Mouse (Mus musculus): ENCODE measurements around the gene Sec61a1.

The Sec61a1 gene

GRCm38 (mm10) chr6:88518404-88519263, at the start of gene Sec61a1:
Gene Sec61a1 (minus strand): TSS chr6:88518905.
- in situ Hi-C loops (cut with MboI; ENCODE audit: low pct_unique_long_range_greater_than_20kb in 1 of 2, low sequenced_read_pairs in 2 of 2, unreplicated experiment in 1 of 2): no loop called here

GRCm38 (mm10) chr6:88566676-88567075, 48.0 kb upstream of the Sec61a1 start:
- in situ Hi-C loops (cut with MboI; ENCODE audit: low pct_unique_long_range_greater_than_20kb in 1 of 2, low sequenced_read_pairs in 2 of 2, unreplicated experiment in 1 of 2): no loop called here

- in situ Hi-C loops (cut with MboI; ENCODE audit: low pct_unique_long_range_greater_than_20kb in 1 of 2, low sequenced_read_pairs in 2 of 2, unreplicated experiment in 1 of 2): no loop called here
Observed at GRCm38 (mm10) chr6:88565033-88565432, 46.3 kb upstream of the Sec61a1 start.

GRCm38 (mm10) chr6:88560156-88560555, 41.5 kb upstream of the Sec61a1 start:
- in situ Hi-C loops (cut with MboI; ENCODE audit: low pct_unique_long_range_greater_than_20kb in 1 of 2, low sequenced_read_pairs in 2 of 2, unreplicated experiment in 1 of 2): no loop called here

GRCm38 (mm10) chr6:88559688-88560087, 41.0 kb upstream of the Sec61a1 start:
- in situ Hi-C loops (cut with MboI; ENCODE audit: low pct_unique_long_range_greater_than_20kb in 1 of 2, low sequenced_read_pairs in 2 of 2, unreplicated experiment in 1 of 2): no loop called here

GRCm38 (mm10) chr6:88558076-88558475, 39.4 kb upstream of the Sec61a1 start:
- in situ Hi-C loops (cut with MboI; ENCODE audit: low pct_unique_long_range_greater_than_20kb in 1 of 2, low sequenced_read_pairs in 2 of 2, unreplicated experiment in 1 of 2): no loop called here

GRCm38 (mm10) chr6:88557548-88557947, 38.8 kb upstream of the Sec61a1 start:
- in situ Hi-C loops (cut with MboI; ENCODE audit: low pct_unique_long_range_greater_than_20kb in 1 of 2, low sequenced_read_pairs in 2 of 2, unreplicated experiment in 1 of 2): no loop called here

GRCm38 (mm10) chr6:88549916-88550315, 31.2 kb upstream of the Sec61a1 start:
- in situ Hi-C loops (cut with MboI; ENCODE audit: low pct_unique_long_range_greater_than_20kb in 1 of 2, low sequenced_read_pairs in 2 of 2, unreplicated experiment in 1 of 2): loop anchor here (5.0 kb wide), 1 partner anchor 307 kb away; no protein-coding TSS in a partner anchor

GRCm38 (mm10) chr6:88549137-88549814, 30.6 kb upstream of the Sec61a1 start:
- in situ Hi-C loops (cut with MboI; ENCODE audit: low pct_unique_long_range_greater_than_20kb in 1 of 2, low sequenced_read_pairs in 2 of 2, unreplicated experiment in 1 of 2): no loop called here

- in situ Hi-C loops (cut with MboI; ENCODE audit: low pct_unique_long_range_greater_than_20kb in 1 of 2, low sequenced_read_pairs in 2 of 2, unreplicated experiment in 1 of 2): no loop called here
Observed at GRCm38 (mm10) chr6:88548405-88549049, 29.8 kb upstream of the Sec61a1 start.

GRCm38 (mm10) chr6:88545397-88545790, 26.7 kb upstream of the Sec61a1 start:
- in situ Hi-C loops (cut with MboI; ENCODE audit: low pct_unique_long_range_greater_than_20kb in 1 of 2, low sequenced_read_pairs in 2 of 2, unreplicated experiment in 1 of 2): no loop called here

GRCm38 (mm10) chr6:88544644-88545396, 26.1 kb upstream of the Sec61a1 start:
- in situ Hi-C loops (cut with MboI; ENCODE audit: low pct_unique_long_range_greater_than_20kb in 1 of 2, low sequenced_read_pairs in 2 of 2, unreplicated experiment in 1 of 2): no loop called here

- in situ Hi-C loops (cut with MboI; ENCODE audit: low pct_unique_long_range_greater_than_20kb in 1 of 2, low sequenced_read_pairs in 2 of 2, unreplicated experiment in 1 of 2): no loop called here
Observed at GRCm38 (mm10) chr6:88544241-88544640, 25.5 kb upstream of the Sec61a1 start.

- in situ Hi-C loops (cut with MboI; ENCODE audit: low pct_unique_long_range_greater_than_20kb in 1 of 2, low sequenced_read_pairs in 2 of 2, unreplicated experiment in 1 of 2): no loop called here
Observed at GRCm38 (mm10) chr6:88540093-88540755, 21.5 kb upstream of the Sec61a1 start.

GRCm38 (mm10) chr6:88530306-88530705, 11.6 kb upstream of the Sec61a1 start:
- in situ Hi-C loops (cut with MboI; ENCODE audit: low pct_unique_long_range_greater_than_20kb in 1 of 2, low sequenced_read_pairs in 2 of 2, unreplicated experiment in 1 of 2): no loop called here

GRCm38 (mm10) chr6:88524056-88524455, 5.4 kb upstream of the Sec61a1 start:
- in situ Hi-C loops (cut with MboI; ENCODE audit: low pct_unique_long_range_greater_than_20kb in 1 of 2, low sequenced_read_pairs in 2 of 2, unreplicated experiment in 1 of 2): no loop called here

- in situ Hi-C loops (cut with MboI; ENCODE audit: low pct_unique_long_range_greater_than_20kb in 1 of 2, low sequenced_read_pairs in 2 of 2, unreplicated experiment in 1 of 2): no loop called here
Observed at GRCm38 (mm10) chr6:88523451-88523850, 4.7 kb upstream of the Sec61a1 start.

- in situ Hi-C loops (cut with MboI; ENCODE audit: low pct_unique_long_range_greater_than_20kb in 1 of 2, low sequenced_read_pairs in 2 of 2, unreplicated experiment in 1 of 2): no loop called here
Observed at GRCm38 (mm10) chr6:88523043-88523442, 4.3 kb upstream of the Sec61a1 start.

All from mouse embryonic stem cell (cell line).